In genomic region chr4:154693348-154694015, GRCm38 (mm10) we compare ENCODE assay signal across 21 mouse cellular contexts. TPM values are rescaled to one million over a fixed set of nuclear protein-coding genes. Genes with fewer than 3 reads are reported as not detected.
DNase-seq lines count a peak whose midpoint lies in the region; ATAC-seq and TF ChIP-seq lines count a peak whose summit lies in the region.
"Had no signal": no experiment of that assay in that cellular context is flagged by ENCODE, and none has a peak within 500 bp of the region (broad histone marks: within the 10 kb centered on the region; RNA-seq: fewer than 3 reads in every experiment).

No protein-coding gene starts in this region.

- no peaks in the 10 kb centered on the region for H3K36me3 ChIP-seq in forebrain, embryonic 11.5 days (ENCODE audit: control insufficient read depth, insufficient read depth, low read length)
- H3K36me3 ChIP-seq in forebrain, embryonic 16.5 days (ENCODE audit: control insufficient read depth, insufficient read depth) = no peaks in the 10 kb centered on the region
- no peaks in the 10 kb centered on the region for H3K36me3 ChIP-seq in MEL (ENCODE audit: control insufficient read depth in 1 of 2, insufficient read depth in 2 of 2, low read length in 2 of 2)
- H3K36me3 ChIP-seq in embryonic facial prominence, embryonic 11.5 days (replicated peaks; ENCODE audit: control insufficient read depth, insufficient read depth, low read depth, low read length) = no peaks in the 10 kb centered on the region
- H3K36me3 ChIP-seq in limb, embryonic 12.5 days = no peaks in the 10 kb centered on the region
- H3K36me3 ChIP-seq: heart, embryonic 10.5 days; intestine, embryonic 15.5 days; stomach, embryonic 15.5 days had no signal

- no peak for TF ChIP-seq EP300 in MEL (IDR thresholded peaks at IDR 0.05; ENCODE audit: low read depth in 1 of 2, low read length in 2 of 2)

- peak; percentile 81 for DNase-seq in forebrain, embryonic 11.5 days (ENCODE audit: low spot score)
- DNase-seq in MEL (ENCODE audit: low read depth, low spot score) = no peak
- peak; percentile 74 for DNase-seq in embryonic facial prominence, embryonic 11.5 days (ENCODE audit: low spot score)
- DNase-seq in kidney, adult 11 months = no peak
- no peak for DNase-seq in cerebellum, adult 11-12 months
- no peak for DNase-seq in lung, postnatal 25 days (ENCODE audit: low spot score)
- DNase-seq: adrenal gland, adult 8-10 months; cerebellum, postnatal 25 days; gastrocnemius, postnatal 10 days; heart, postnatal 36 days; kidney, postnatal 36 days; layer of hippocampus, postnatal 36 days; liver; lung, adult 2 months; thymus, postnatal 36 days had no signal

- H3K27ac ChIP-seq in forebrain, embryonic 11.5 days (ENCODE audit: low read depth, low read length) = no peak overlapping the region
- no peak overlapping the region for H3K27ac ChIP-seq in forebrain, embryonic 16.5 days (ENCODE audit: low read length)
- H3K27ac ChIP-seq in MEL (ENCODE audit: control insufficient read depth, low read depth, low read length) = no peak overlapping the region
- 0 out of 2 replicates have a peak overlapping the region, but pooled peaks have one; percentile 1 for H3K27ac ChIP-seq in embryonic facial prominence, embryonic 11.5 days (replicated peaks; ENCODE audit: low read depth, low read length)
- H3K27ac ChIP-seq in limb, embryonic 12.5 days = peak overlapping the region; percentile 92
- H3K27ac ChIP-seq: heart, embryonic 10.5 days; intestine, embryonic 15.5 days; stomach, embryonic 15.5 days had no signal

- no peaks in the 10 kb centered on the region for H3K79me2 ChIP-seq in MEL (ENCODE audit: control insufficient read depth, insufficient read depth, low read length, poor library complexity)

- ATAC-seq in forebrain, embryonic 11.5 days (replicated peaks; ENCODE audit: low FRiP score) = peak; percentile 69; the same call in 1 of the 2 replicates
- no peak for ATAC-seq in forebrain, embryonic 16.5 days
- ATAC-seq in embryonic facial prominence, embryonic 11.5 days (replicated peaks; ENCODE audit: insufficient number of reproducible peaks, low FRiP score, low TSS enrichment, low read depth) = peak; percentile 29; the same call in 1 of the 2 replicates
- ATAC-seq in limb, embryonic 12.5 days (ENCODE audit: insufficient number of reproducible peaks, insufficient read depth, low FRiP score, low TSS enrichment, low read depth) = peak; percentile 79
- ATAC-seq: intestine, embryonic 15.5 days had no signal

- no peak for TF ChIP-seq RAD21 in MEL (IDR thresholded peaks at IDR 0.05; ENCODE audit: low read depth, low read length)

- H3K9ac ChIP-seq in forebrain, embryonic 11.5 days (ENCODE audit: low read length) = no peak overlapping the region
- no peak overlapping the region for H3K9ac ChIP-seq in forebrain, embryonic 16.5 days (replicated peaks; ENCODE audit: low read depth, low read length)
- H3K9ac ChIP-seq in MEL (ENCODE audit: control insufficient read depth, low read depth, low read length, poor library complexity, severe bottlenecking) = no peak overlapping the region
- H3K9ac ChIP-seq in embryonic facial prominence, embryonic 11.5 days (replicated peaks; ENCODE audit: low read length) = no peak overlapping the region
- no peak overlapping the region; the same call in 1 of the 2 replicates for H3K9ac ChIP-seq in limb, embryonic 12.5 days (replicated peaks)
- H3K9ac ChIP-seq: intestine, embryonic 15.5 days; stomach, embryonic 15.5 days had no signal

- H3K27me3 ChIP-seq in forebrain, embryonic 11.5 days (ENCODE audit: control insufficient read depth, insufficient read depth, low read length) = no peaks in the 10 kb centered on the region
- no peaks in the 10 kb centered on the region for H3K27me3 ChIP-seq in forebrain, embryonic 16.5 days (replicated peaks; ENCODE audit: control insufficient read depth, insufficient read depth, low read length)
- H3K27me3 ChIP-seq in MEL (ENCODE audit: control insufficient read depth in 1 of 2, insufficient read depth in 2 of 2, low read length in 2 of 2) = no peaks in the 10 kb centered on the region
- H3K27me3 ChIP-seq in embryonic facial prominence, embryonic 11.5 days (ENCODE audit: control insufficient read depth, insufficient read depth, low read length) = no peaks in the 10 kb centered on the region
- no peaks in the 10 kb centered on the region for H3K27me3 ChIP-seq in limb, embryonic 12.5 days
- H3K27me3 ChIP-seq: intestine, embryonic 15.5 days; stomach, embryonic 15.5 days had no signal

- peak overlapping the region; percentile 22; the same call in 1 of the 2 replicates for H3K4me2 ChIP-seq in forebrain, embryonic 11.5 days (ENCODE audit: low read depth, low read length, severe bottlenecking)
- H3K4me2 ChIP-seq in forebrain, embryonic 16.5 days (ENCODE audit: low read length) = no peak overlapping the region
- H3K4me2 ChIP-seq in embryonic facial prominence, embryonic 11.5 days (ENCODE audit: low read depth, low read length) = no peak overlapping the region
- peak overlapping the region; percentile 5 for H3K4me2 ChIP-seq in limb, embryonic 12.5 days
- H3K4me2 ChIP-seq: intestine, embryonic 15.5 days; stomach, embryonic 15.5 days had no signal

- 54% methylated on average over 20 of the region's 20 CpGs for WGBS in forebrain, embryonic 11.5 days
- 24% methylated on average over 20 of the region's 20 CpGs for WGBS in forebrain, embryonic 16.5 days
- WGBS in embryonic facial prominence, embryonic 11.5 days = 32% methylated on average over 20 of the region's 20 CpGs
- WGBS in limb, embryonic 12.5 days = 17% methylated on average over 20 of the region's 20 CpGs

- H3K4me1 ChIP-seq in forebrain, embryonic 11.5 days (replicated peaks; ENCODE audit: control insufficient read depth, insufficient read depth, low read length) = peaks cover 8% of the 10 kb centered on the region; the same call in 1 of the 2 replicates
- peaks cover 4% of the 10 kb centered on the region; the same call in 1 of the 2 replicates for H3K4me1 ChIP-seq in forebrain, embryonic 16.5 days (replicated peaks; ENCODE audit: control insufficient read depth, insufficient read depth, low read length)
- no peaks in the 10 kb centered on the region for H3K4me1 ChIP-seq in MEL (ENCODE audit: control insufficient read depth in 1 of 2, insufficient read depth in 2 of 2, low read length in 2 of 2)
- peaks cover 4% of the 10 kb centered on the region; the same call in 1 of the 2 replicates for H3K4me1 ChIP-seq in embryonic facial prominence, embryonic 11.5 days (ENCODE audit: control insufficient read depth, insufficient read depth, low read length)
- peaks cover 55% of the 10 kb centered on the region for H3K4me1 ChIP-seq in limb, embryonic 12.5 days (replicated peaks)
- H3K4me1 ChIP-seq: intestine, embryonic 15.5 days; stomach, embryonic 15.5 days had no signal

- H3K9me3 ChIP-seq in forebrain, embryonic 11.5 days (ENCODE audit: control insufficient read depth, low read length) = no peaks in the 10 kb centered on the region
- H3K9me3 ChIP-seq in forebrain, embryonic 16.5 days (ENCODE audit: control insufficient read depth, low read length) = no peaks in the 10 kb centered on the region
- no peaks in the 10 kb centered on the region for H3K9me3 ChIP-seq in MEL (replicated peaks; ENCODE audit: insufficient read depth, low read length)
- H3K9me3 ChIP-seq in embryonic facial prominence, embryonic 11.5 days (replicated peaks; ENCODE audit: control insufficient read depth, low read length) = no peaks in the 10 kb centered on the region
- H3K9me3 ChIP-seq in limb, embryonic 12.5 days = no peaks in the 10 kb centered on the region
- H3K9me3 ChIP-seq: heart, embryonic 10.5 days; intestine, embryonic 15.5 days; stomach, embryonic 15.5 days had no signal

- TF ChIP-seq CTCF in MEL (IDR thresholded peaks at IDR 0.05 in 2 of 3, conservative IDR thresholded peaks at IDR 0.05 in 1 of 3; ENCODE audit: control insufficient read depth in 1 of 3, insufficient read depth in 1 of 3, low read depth in 2 of 3, low read length in 3 of 3, poor library complexity in 1 of 3, severe bottlenecking in 1 of 3) = no peak

- no peak for TF ChIP-seq POLR2A in MEL (IDR thresholded peaks at IDR 0.05; ENCODE audit: control insufficient read depth in 1 of 2, insufficient read depth in 1 of 2, low read depth in 1 of 2, low read length in 2 of 2, poor library complexity in 1 of 2)

- H3K4me3 ChIP-seq in forebrain, embryonic 11.5 days (ENCODE audit: low read depth, low read length) = no peak overlapping the region
- H3K4me3 ChIP-seq in forebrain, embryonic 16.5 days (replicated peaks; ENCODE audit: low read length) = no peak overlapping the region
- H3K4me3 ChIP-seq in MEL (ENCODE audit: control insufficient read depth in 1 of 2, insufficient read depth in 1 of 2, low read depth in 2 of 2, low read length in 2 of 2) = no peak overlapping the region
- no peak overlapping the region for H3K4me3 ChIP-seq in embryonic facial prominence, embryonic 11.5 days (ENCODE audit: low read depth, low read length)
- no peak overlapping the region for H3K4me3 ChIP-seq in limb, embryonic 12.5 days (replicated peaks)
- H3K4me3 ChIP-seq: heart, embryonic 10.5 days; intestine, embryonic 15.5 days; stomach, embryonic 15.5 days had no signal

TF ChIP-seq in MEL, 35 proteins besides CTCF, POLR2A, EP300 and RAD21:
- TF ChIP-seq MAZ (IDR thresholded peaks at IDR 0.05; ENCODE audit: low read depth, low read length) = no peak
- TF ChIP-seq USF1 (IDR thresholded peaks at IDR 0.05; ENCODE audit: low read depth, low read length) = no peak
- TF ChIP-seq POLR2AphosphoS5 (IDR thresholded peaks at IDR 0.05; ENCODE audit: borderline replicate concordance, low read depth, low read length) = 0 out of 2 replicates have a peak, but pooled peaks have one; percentile 15

RNA-seq across cellular contexts. Expression of gene Actrt2, which starts 25.8 kb away (rescaled TPM):
- polyA plus RNA-seq in forebrain, embryonic 11.5 days (2014; fragmentation: Nextera tagmentation; extraction: Ambion mirVana) = not detected in 2 replicates
- polyA plus RNA-seq in forebrain, embryonic 16.5 days (2015; fragmentation: Nextera tagmentation; extraction: Ambion mirVana) = not detected in 2 replicates
- not detected in 2 replicates for total RNA-seq in MEL (2012; rRNA removed)
- polyA plus RNA-seq in MEL (2012; ENCODE audit: insufficient read depth in 1 of 2, insufficient read length in 2 of 2, low read depth in 1 of 2, low replicate concordance in 2 of 2, missing spikeins in 1 of 2) = not detected
- polyA plus RNA-seq in embryonic facial prominence, embryonic 11.5 days (2014; fragmentation: Nextera tagmentation; extraction: Ambion mirVana) = not detected in 2 replicates
- polyA plus RNA-seq in limb, embryonic 12.5 days (2016; fragmentation: Nextera tagmentation; extraction: Ambion mirVana) = not detected in 2 replicates
- total RNA-seq: adrenal gland, adult 8-10 months; gastrocnemius, postnatal 10 days; heart, postnatal 36 days; layer of hippocampus, postnatal 36 days; monocyte, adult 5-6 weeks had no signal
- polyA plus RNA-seq: heart, embryonic 10.5 days; intestine, embryonic 15.5 days; lung, adult 2 months; stomach, embryonic 15.5 days had no signal

RNA-seq across cellular contexts. Expression of gene Prdm16, which starts 56.8 kb away (rescaled TPM):
- 44.7 and 49.3 TPM in 2 replicates for polyA plus RNA-seq in forebrain, embryonic 11.5 days (2014; fragmentation: Nextera tagmentation; extraction: Ambion mirVana)
- 29.8 and 35.0 TPM in 2 replicates for polyA plus RNA-seq in forebrain, embryonic 16.5 days (2015; fragmentation: Nextera tagmentation; extraction: Ambion mirVana)
- not detected in 2 replicates for total RNA-seq in MEL (2012; rRNA removed)
- not detected for polyA plus RNA-seq in MEL (2012; ENCODE audit: insufficient read depth in 1 of 2, insufficient read length in 2 of 2, low read depth in 1 of 2, low replicate concordance in 2 of 2, missing spikeins in 1 of 2)
- 22.3 and 28.3 TPM in 2 replicates for polyA plus RNA-seq in embryonic facial prominence, embryonic 11.5 days (2014; fragmentation: Nextera tagmentation; extraction: Ambion mirVana)
- 97.9 and 115 TPM in 2 replicates for polyA plus RNA-seq in limb, embryonic 12.5 days (2016; fragmentation: Nextera tagmentation; extraction: Ambion mirVana)

Comparison
In these comparisons a context has a peak if more than half of its experiments do, and no peak if none do; other contexts are left out.
1. H3K4me2 ChIP-seq: peak in forebrain, embryonic 11.5 days (single experiment) and limb, embryonic 12.5 days (single experiment); none in forebrain, embryonic 16.5 days (single experiment) and embryonic facial prominence, embryonic 11.5 days (single experiment).
2. DNase-seq: peak in forebrain, embryonic 11.5 days (single experiment) and embryonic facial prominence, embryonic 11.5 days (single experiment); none in MEL (single experiment), kidney, adult 11 months (single experiment), cerebellum, adult 11-12 months (single experiment) and lung, postnatal 25 days (single experiment).
3. H3K27ac ChIP-seq: peak in embryonic facial prominence, embryonic 11.5 days (single experiment) and limb, embryonic 12.5 days (single experiment); none in forebrain, embryonic 11.5 days (single experiment), forebrain, embryonic 16.5 days (single experiment) and MEL (single experiment).
4. RNA of gene Prdm16, which starts 56.8 kb away (polyA plus RNA-seq): 97.9 to 115 TPM in limb, embryonic 12.5 days, 44.7 to 49.3 TPM in forebrain, embryonic 11.5 days, 29.8 to 35.0 TPM in forebrain, embryonic 16.5 days and 22.3 to 28.3 TPM in embryonic facial prominence, embryonic 11.5 days; not detected in MEL; every median in the first group is over 10 times any median in the second.